Mouse (Mus musculus) stomach, embryonic 14.5 days (tissue): ENCODE data around the gene Sipa1. TPM values are rescaled to one million over a fixed set of nuclear protein-coding genes. Genes with fewer than 3 reads are reported as not detected.

Source experiments
- ATAC-seq: fragments of 200-750 bp; cut with Nextera tagmentation; 2 replicates; pipeline ENCODE4 v1.8.0; 2017; ENCODE audit warnings: low read depth, moderate TSS enrichment; ENCODE audit not compliant: insufficient number of reproducible peaks, insufficient read depth, low FRiP score
- H3K27ac ChIP-seq: fragments of 300-500 bp; sonication (generic); 2 replicates; pipeline ENCODE4 v1.5.1; 2014; ENCODE audit warnings: mild to moderate bottlenecking, low read length, moderate library complexity, mixed read lengths
- H3K27me3 ChIP-seq: fragments of 300-500 bp; sonication (generic); 2 replicates; pipeline ENCODE4 v1.6.1; 2014; ENCODE audit warnings: low read length, control low read depth, mixed read lengths; ENCODE audit not compliant: control insufficient read depth, insufficient read depth
- H3K36me3 ChIP-seq: fragments of 300-500 bp; sonication (generic); 2 replicates; pipeline ENCODE4 v1.6.1; 2014; ENCODE audit warnings: mild to moderate bottlenecking, control low read depth, low read length, moderate library complexity, mixed read lengths; ENCODE audit not compliant: control insufficient read depth, insufficient read depth
- H3K4me1 ChIP-seq: fragments of 300-500 bp; sonication (generic); 2 replicates; pipeline ENCODE4 v1.6.1; 2014; ENCODE audit warnings: low read length, control low read depth, mixed read lengths; ENCODE audit not compliant: control insufficient read depth, insufficient read depth
- H3K4me2 ChIP-seq: fragments of 300-500 bp; sonication (generic); replicated peaks from 2 replicates; pipeline ENCODE4 v1.6.1; 2014; ENCODE audit warnings: low read depth, low read length, control low read depth
- H3K4me3 ChIP-seq: fragments of 300-500 bp; sonication (generic); 2 replicates; pipeline ENCODE4 v1.5.1; 2014; ENCODE audit warnings: low read depth, low read length, control low read depth
- H3K9ac ChIP-seq: fragments of 300-500 bp; sonication (generic); replicated peaks from 2 replicates; pipeline ENCODE4 v1.6.1; 2014; ENCODE audit warnings: low read depth, mild to moderate bottlenecking, control low read depth, low read length, moderate library complexity, mixed read lengths
- H3K9me3 ChIP-seq: fragments of 300-500 bp; sonication (generic); 2 replicates; pipeline ENCODE4 v1.6.1; 2016; ENCODE audit warnings: low read depth, low read length, control low read depth; ENCODE audit not compliant: control insufficient read depth
- WGBS: fragments of 180-500 bp; shearing (Covaris S2); extraction: QIAGEN DNeasy Blood & Tissue Kit; methylation state at CpG from one replicate; pipeline ENCODE4 v1.1.7; 2014; 5-methylcytosine and 5-hydroxymethylcytosine counted together
- polyA plus RNA-seq: library from polyadenylated mRNA; unstranded; fragments of >200 nt; fragmentation: Nextera tagmentation; extraction: Ambion mirVana; gene quantifications from 2 replicates; pipeline ENCODE4 v1.2.1, GENCODE M21; 2014

Sipa1 gene
- polyA plus RNA-seq, 1 experiment from 2014 or later = 15.2 TPM

GRCm38 (mm10) chr19:5660942-5661751 lies 2.4 kb downstream of the Sipa1 start:
- Histone ChIP-seq H3K36me3 (peaks cover 20% of the 10 kb centered on the region), H3K9me3 (no peaks in the 10 kb centered on the region), H3K4me2 (peak overlapping the region; percentile 68), H3K4me1 (peaks cover 22% of the 10 kb centered on the region; the same call in 1 of the 2 replicates), H3K9ac (no peak overlapping the region), H3K27me3 (no peaks in the 10 kb centered on the region), H3K27ac (no peak overlapping the region), H3K4me3 (0 out of 2 replicates have a peak overlapping the region, but pooled peaks have one; percentile 9)
- 86% methylated on average over 16 of the region's 16 CpGs for WGBS
- no peak for ATAC-seq

- no peak overlapping the region for H3K27ac ChIP-seq
- peak overlapping the region; percentile 73 for H3K4me2 ChIP-seq
- no peak overlapping the region for H3K9ac ChIP-seq
- no peak for ATAC-seq
- peak overlapping the region; percentile 38 for H3K4me3 ChIP-seq
- H3K9me3 ChIP-seq = no peaks in the 10 kb centered on the region
- no peaks in the 10 kb centered on the region for H3K27me3 ChIP-seq
- peaks cover 9% of the 10 kb centered on the region for H3K4me1 ChIP-seq
- WGBS = 16% methylated on average over 43 of the region's 43 CpGs
- peaks cover 15% of the 10 kb centered on the region; the same call in 1 of the 2 replicates for H3K36me3 ChIP-seq
Observed at GRCm38 (mm10) chr19:5654720-5655298, 8.7 kb downstream of the Sipa1 start.

GRCm38 (mm10) chr19:5653969-5654719 lies 9.4 kb downstream of the Sipa1 start:
- H3K27me3 ChIP-seq = no peaks in the 10 kb centered on the region
- peak overlapping the region; percentile 73 for H3K4me2 ChIP-seq
- peak; percentile 66 for ATAC-seq
- peaks cover 14% of the 10 kb centered on the region; the same call in 1 of the 2 replicates for H3K36me3 ChIP-seq
- H3K9ac ChIP-seq = peak overlapping the region; percentile 28; the same call in 1 of the 2 replicates
- 12% methylated on average over 62 of the region's 62 CpGs for WGBS
- no peaks in the 10 kb centered on the region for H3K9me3 ChIP-seq
- peak overlapping the region; percentile 38 for H3K4me3 ChIP-seq
- no peak overlapping the region for H3K27ac ChIP-seq
- H3K4me1 ChIP-seq = peaks cover 12% of the 10 kb centered on the region

- H3K4me2 ChIP-seq = no peak overlapping the region
- H3K27ac ChIP-seq = no peak overlapping the region
- H3K4me3 ChIP-seq = no peak overlapping the region
- peaks cover 14% of the 10 kb centered on the region; the same call in 1 of the 2 replicates for H3K36me3 ChIP-seq
- WGBS = 81% methylated on average over 6 of the region's 6 CpGs
- peaks cover 13% of the 10 kb centered on the region for H3K4me1 ChIP-seq
- H3K27me3 ChIP-seq = no peaks in the 10 kb centered on the region
- no peak for ATAC-seq
- H3K9me3 ChIP-seq = no peaks in the 10 kb centered on the region
- H3K9ac ChIP-seq = no peak overlapping the region
Observed at GRCm38 (mm10) chr19:5652570-5652969, 10.9 kb downstream of the Sipa1 start.

GRCm38 (mm10) chr19:5651502-5652274 lies 11.8 kb downstream of the Sipa1 start:
- Histone ChIP-seq H3K27ac (no peak overlapping the region), H3K4me1 (peaks cover 13% of the 10 kb centered on the region), H3K4me3 (no peak overlapping the region), H3K9ac (no peak overlapping the region), H3K27me3 (no peaks in the 10 kb centered on the region), H3K9me3 (no peaks in the 10 kb centered on the region), H3K36me3 (peaks cover 23% of the 10 kb centered on the region), H3K4me2 (no peak overlapping the region)
- ATAC-seq = no peak
- WGBS = 67% methylated on average over 13 of the region's 13 CpGs

GRCm38 (mm10) chr19:5649298-5649741 lies 14.2 kb downstream of the Sipa1 start:
- Histone ChIP-seq H3K4me1 (peaks cover 9% of the 10 kb centered on the region), H3K27ac (peak overlapping the region; percentile 86; the same call in 1 of the 2 replicates), H3K4me3 (peak overlapping the region; percentile 22), H3K4me2 (peak overlapping the region; percentile 54), H3K9ac (peak overlapping the region; percentile 12; the same call in 1 of the 2 replicates), H3K36me3 (peaks cover 45% of the 10 kb centered on the region), H3K9me3 (no peaks in the 10 kb centered on the region), H3K27me3 (no peaks in the 10 kb centered on the region)
- ATAC-seq = peak; percentile 23; the same call in 1 of the 2 replicates
- 65% methylated on average over 6 of the region's 6 CpGs for WGBS

GRCm38 (mm10) chr19:5648401-5649297 lies 14.9 kb downstream of the Sipa1 start:
- ATAC-seq = peak; percentile 88
- WGBS = 13% methylated on average over 26 of the region's 26 CpGs
- H3K27me3 ChIP-seq = no peaks in the 10 kb centered on the region
- peak overlapping the region; percentile 22 for H3K4me3 ChIP-seq
- H3K4me1 ChIP-seq = peaks cover 4% of the 10 kb centered on the region; the same call in 1 of the 2 replicates
- no peaks in the 10 kb centered on the region for H3K9me3 ChIP-seq
- H3K36me3 ChIP-seq = peaks cover 50% of the 10 kb centered on the region
- H3K4me2 ChIP-seq = peak overlapping the region; percentile 54
- peak overlapping the region; percentile 12; the same call in 1 of the 2 replicates for H3K9ac ChIP-seq
- peak overlapping the region; percentile 86 for H3K27ac ChIP-seq
